Mouse (Mus musculus): ENCODE data around the gene Tspan32. TPM values are rescaled to one million over a fixed set of nuclear protein-coding genes. Genes with fewer than 3 reads are reported as not detected.
A peak's percentile ranks its signal among the peaks of the same experiment; 100 is the strongest.

The Tspan32 gene
- polyA plus RNA-seq, 1 experiment from 2014 or later, result 7.7 TPM

- no peak for ATAC-seq (ENCODE audit: insufficient number of reproducible peaks, low FRiP score)
- no peaks in the 10 kb centered on the region for H3K36me3 ChIP-seq
- H3K9me3 ChIP-seq (replicated peaks), result no peaks in the 10 kb centered on the region
- H3K9ac ChIP-seq, result no peak overlapping the region
- H3K4me3 ChIP-seq, result no peak overlapping the region
- H3K27me3 ChIP-seq (replicated peaks), result no peaks in the 10 kb centered on the region
- peaks cover 66% of the 10 kb centered on the region for H3K4me1 ChIP-seq (replicated peaks)
- 78% methylated on average over 4 of the region's 4 CpGs for WGBS
- no peak overlapping the region for H3K4me2 ChIP-seq
- peak overlapping the region; percentile 76; the same call in 1 of the 2 replicates for H3K27ac ChIP-seq (ENCODE audit: poor library complexity, severe bottlenecking)
Observed at GRCm38 (mm10) chr7:143017181-143017580, 12.3 kb downstream of the Tspan32 start.

GRCm38 (mm10) chr7:143020040-143020439 is 15.2 kb downstream of the Tspan32 start:
- H3K4me2 ChIP-seq, result no peak overlapping the region
- H3K36me3 ChIP-seq, result peaks cover 2% of the 10 kb centered on the region; the same call in 1 of the 2 replicates
- H3K27ac ChIP-seq (ENCODE audit: poor library complexity, severe bottlenecking), result no peak overlapping the region
- H3K27me3 ChIP-seq (replicated peaks), result no peaks in the 10 kb centered on the region
- H3K4me3 ChIP-seq, result no peak overlapping the region
- ATAC-seq (ENCODE audit: insufficient number of reproducible peaks, low FRiP score), result no peak
- peaks cover 37% of the 10 kb centered on the region for H3K4me1 ChIP-seq (replicated peaks)
- H3K9me3 ChIP-seq (replicated peaks), result no peaks in the 10 kb centered on the region; the same call in 1 of the 2 replicates
- no peak overlapping the region for H3K9ac ChIP-seq

- H3K4me2 ChIP-seq, result no peak overlapping the region
- H3K27ac ChIP-seq (ENCODE audit: poor library complexity, severe bottlenecking), result no peak overlapping the region
- no peak overlapping the region for H3K4me3 ChIP-seq
- peaks cover 30% of the 10 kb centered on the region for H3K4me1 ChIP-seq (replicated peaks)
- peaks cover 8% of the 10 kb centered on the region; the same call in 1 of the 2 replicates for H3K36me3 ChIP-seq
- no peak overlapping the region for H3K9ac ChIP-seq
- H3K27me3 ChIP-seq (replicated peaks), result no peaks in the 10 kb centered on the region
- peaks cover 4% of the 10 kb centered on the region; the same call in 1 of the 2 replicates for H3K9me3 ChIP-seq (replicated peaks)
- no peak for ATAC-seq (ENCODE audit: insufficient number of reproducible peaks, low FRiP score)
- 68% methylated on average over 3 of the region's 3 CpGs for WGBS
Observed at GRCm38 (mm10) chr7:143020764-143021163, 15.9 kb downstream of the Tspan32 start.

- Histone ChIP-seq H3K4me3 (no peak overlapping the region), H3K36me3 (peaks cover 8% of the 10 kb centered on the region; the same call in 1 of the 2 replicates), H3K4me2 (no peak overlapping the region), H3K27ac (ENCODE audit: poor library complexity, severe bottlenecking) (no peak overlapping the region), H3K9me3 (replicated peaks) (peaks cover 4% of the 10 kb centered on the region; the same call in 1 of the 2 replicates), H3K9ac (no peak overlapping the region), H3K27me3 (replicated peaks) (no peaks in the 10 kb centered on the region), H3K4me1 (replicated peaks) (peaks cover 22% of the 10 kb centered on the region)
- WGBS, result 51% methylated on average over 5 of the region's 5 CpGs
- ATAC-seq (ENCODE audit: insufficient number of reproducible peaks, low FRiP score), result no peak
Observed at GRCm38 (mm10) chr7:143021356-143022164, 16.7 kb downstream of the Tspan32 start.

- Histone ChIP-seq H3K4me2 (no peak overlapping the region), H3K27ac (ENCODE audit: poor library complexity, severe bottlenecking) (no peak overlapping the region), H3K9ac (no peak overlapping the region), H3K4me1 (replicated peaks) (peaks cover 15% of the 10 kb centered on the region; the same call in 1 of the 2 replicates), H3K27me3 (replicated peaks) (no peaks in the 10 kb centered on the region), H3K36me3 (peaks cover 8% of the 10 kb centered on the region; the same call in 1 of the 2 replicates), H3K9me3 (replicated peaks) (peaks cover 4% of the 10 kb centered on the region; the same call in 1 of the 2 replicates), H3K4me3 (no peak overlapping the region)
- no peak for ATAC-seq (ENCODE audit: insufficient number of reproducible peaks, low FRiP score)
- WGBS, result 87% methylated on average over 2 of the region's 2 CpGs
Observed at GRCm38 (mm10) chr7:143023499-143023898, 18.7 kb downstream of the Tspan32 start.

GRCm38 (mm10) chr7:143024293-143024692 is 19.4 kb downstream of the Tspan32 start:
- Histone ChIP-seq H3K9me3 (replicated peaks) (peaks cover 4% of the 10 kb centered on the region; the same call in 1 of the 2 replicates), H3K27ac (ENCODE audit: poor library complexity, severe bottlenecking) (no peak overlapping the region), H3K27me3 (replicated peaks) (no peaks in the 10 kb centered on the region), H3K4me2 (no peak overlapping the region), H3K9ac (no peak overlapping the region), H3K4me1 (replicated peaks) (peaks cover 15% of the 10 kb centered on the region; the same call in 1 of the 2 replicates), H3K4me3 (no peak overlapping the region), H3K36me3 (peaks cover 8% of the 10 kb centered on the region; the same call in 1 of the 2 replicates)
- WGBS, result 71% methylated on average over 1 of the region's 1 CpGs
- ATAC-seq (ENCODE audit: insufficient number of reproducible peaks, low FRiP score), result no peak

GRCm38 (mm10) chr7:143025496-143025895 is 20.6 kb downstream of the Tspan32 start:
- peaks cover 8% of the 10 kb centered on the region; the same call in 1 of the 2 replicates for H3K36me3 ChIP-seq
- H3K27ac ChIP-seq (ENCODE audit: poor library complexity, severe bottlenecking), result no peak overlapping the region
- H3K4me3 ChIP-seq, result no peak overlapping the region
- no peak overlapping the region for H3K9ac ChIP-seq
- peaks cover 4% of the 10 kb centered on the region; the same call in 1 of the 2 replicates for H3K9me3 ChIP-seq (replicated peaks)
- H3K4me2 ChIP-seq, result no peak overlapping the region
- no peaks in the 10 kb centered on the region for H3K27me3 ChIP-seq (replicated peaks)
- ATAC-seq (ENCODE audit: insufficient number of reproducible peaks, low FRiP score), result no peak
- 85% methylated on average over 3 of the region's 3 CpGs for WGBS
- H3K4me1 ChIP-seq (replicated peaks), result peaks cover 15% of the 10 kb centered on the region; the same call in 1 of the 2 replicates

GRCm38 (mm10) chr7:143027196-143027595 is 22.4 kb downstream of the Tspan32 start:
- Histone ChIP-seq H3K27me3 (replicated peaks) (no peaks in the 10 kb centered on the region), H3K4me2 (no peak overlapping the region), H3K27ac (ENCODE audit: poor library complexity, severe bottlenecking) (no peak overlapping the region), H3K9ac (no peak overlapping the region), H3K4me1 (replicated peaks) (peaks cover 15% of the 10 kb centered on the region), H3K9me3 (replicated peaks) (peaks cover 4% of the 10 kb centered on the region; the same call in 1 of the 2 replicates), H3K4me3 (no peak overlapping the region), H3K36me3 (peaks cover 8% of the 10 kb centered on the region; the same call in 1 of the 2 replicates)
- WGBS, result 87% methylated on average over 4 of the region's 4 CpGs
- no peak for ATAC-seq (ENCODE audit: insufficient number of reproducible peaks, low FRiP score)

GRCm38 (mm10) chr7:143031816-143032215 is 27.0 kb downstream of the Tspan32 start:
- ATAC-seq (ENCODE audit: insufficient number of reproducible peaks, low FRiP score), result no peak
- WGBS, result 51% methylated on average over 1 of the region's 1 CpGs
- no peak overlapping the region for H3K4me3 ChIP-seq
- H3K4me2 ChIP-seq, result no peak overlapping the region
- H3K9me3 ChIP-seq (replicated peaks), result no peaks in the 10 kb centered on the region
- H3K36me3 ChIP-seq, result 0 out of 2 replicates have a peak, but pooled peaks cover 5% of the 10 kb centered on the region
- no peaks in the 10 kb centered on the region for H3K27me3 ChIP-seq (replicated peaks)
- H3K4me1 ChIP-seq (replicated peaks), result peaks cover 15% of the 10 kb centered on the region
- H3K9ac ChIP-seq, result no peak overlapping the region
- no peak overlapping the region for H3K27ac ChIP-seq (ENCODE audit: poor library complexity, severe bottlenecking)

GRCm38 (mm10) chr7:143033581-143033980 is 28.7 kb downstream of the Tspan32 start:
- ATAC-seq (ENCODE audit: insufficient number of reproducible peaks, low FRiP score), result no peak
- 72% methylated on average over 4 of the region's 4 CpGs for WGBS
- Histone ChIP-seq H3K9ac (no peak overlapping the region), H3K27ac (ENCODE audit: poor library complexity, severe bottlenecking) (no peak overlapping the region), H3K4me3 (no peak overlapping the region), H3K9me3 (replicated peaks) (no peaks in the 10 kb centered on the region), H3K4me2 (no peak overlapping the region), H3K27me3 (replicated peaks) (no peaks in the 10 kb centered on the region), H3K4me1 (replicated peaks) (peaks cover 4% of the 10 kb centered on the region), H3K36me3 (0 out of 2 replicates have a peak, but pooled peaks cover 5% of the 10 kb centered on the region)

- no peak overlapping the region for H3K9ac ChIP-seq
- no peaks in the 10 kb centered on the region for H3K27me3 ChIP-seq (replicated peaks)
- H3K4me1 ChIP-seq (replicated peaks), result peaks cover 4% of the 10 kb centered on the region
- H3K4me2 ChIP-seq, result no peak overlapping the region
- no peak overlapping the region for H3K27ac ChIP-seq (ENCODE audit: poor library complexity, severe bottlenecking)
- no peaks in the 10 kb centered on the region for H3K9me3 ChIP-seq (replicated peaks)
- WGBS, result 89% methylated on average over 2 of the region's 2 CpGs
- no peak overlapping the region for H3K4me3 ChIP-seq
- H3K36me3 ChIP-seq, result 0 out of 2 replicates have a peak, but pooled peaks cover 5% of the 10 kb centered on the region
- no peak for ATAC-seq (ENCODE audit: insufficient number of reproducible peaks, low FRiP score)
Observed at GRCm38 (mm10) chr7:143034112-143034511, 29.3 kb downstream of the Tspan32 start.

Measured in heart, embryonic 12.5 days (tissue).